Mouse (Mus musculus) kidney, embryonic 16.5 days (tissue): ENCODE data around the gene Slc35d3. TPM values are rescaled to one million over a fixed set of nuclear protein-coding genes. Genes with fewer than 3 reads are reported as not detected.

Experiments
- ATAC-seq: fragments of 200-750 bp; cut with Nextera tagmentation; 2 replicates; pipeline ENCODE4 v1.8.0; 2017; ENCODE audit warnings: moderate TSS enrichment; ENCODE audit not compliant: low FRiP score, low TSS enrichment
- H3K27ac ChIP-seq: fragments of 300-500 bp; sonication (generic); 2 replicates; pipeline ENCODE4 v1.5.1; 2014; ENCODE audit warnings: low read length
- H3K27me3 ChIP-seq: fragments of 300-500 bp; sonication (generic); 2 replicates; pipeline ENCODE4 v1.6.1; 2014; ENCODE audit warnings: low read length, control low read depth, mixed read lengths; ENCODE audit not compliant: insufficient read depth
- H3K36me3 ChIP-seq: fragments of 300-500 bp; sonication (generic); 2 replicates; pipeline ENCODE4 v1.6.1; 2014; ENCODE audit warnings: low read length, control low read depth, mixed read lengths; ENCODE audit not compliant: insufficient read depth
- H3K4me1 ChIP-seq: fragments of 300-500 bp; sonication (generic); 2 replicates; pipeline ENCODE4 v1.6.1; 2014; ENCODE audit warnings: low read length, control low read depth, mixed read lengths; ENCODE audit not compliant: insufficient read depth
- H3K4me2 ChIP-seq: fragments of 300-500 bp; sonication (generic); replicated peaks from 2 replicates; pipeline ENCODE4 v1.6.1; 2014; ENCODE audit warnings: low read depth, low read length
- H3K4me3 ChIP-seq: fragments of 300-500 bp; sonication (generic); 2 replicates; pipeline ENCODE4 v1.5.1; 2014; ENCODE audit warnings: mild to moderate bottlenecking, low read length
- H3K9ac ChIP-seq: fragments of 300-500 bp; sonication (generic); replicated peaks from 2 replicates; pipeline ENCODE4 v1.6.1; 2014; ENCODE audit warnings: low read length
- H3K9me3 ChIP-seq: fragments of 300-500 bp; sonication (generic); 2 replicates; pipeline ENCODE4 v1.6.1; 2016; ENCODE audit warnings: low read length, control low read depth
- WGBS: fragments of 180-500 bp; shearing (Covaris S2); extraction: QIAGEN DNeasy Blood & Tissue Kit; methylation state at CpG from one replicate; pipeline ENCODE4 v1.1.7; 2014; 5-methylcytosine and 5-hydroxymethylcytosine counted together
- polyA plus RNA-seq: library from polyadenylated mRNA; unstranded; fragments of >200 nt; fragmentation: Nextera tagmentation; extraction: Ambion mirVana; gene quantifications from 2 replicates; pipeline ENCODE4 v1.2.1, GENCODE M21; 2015

The Slc35d3 gene
- polyA plus RNA-seq, 1 experiment from 2014 or later, result 0.49 TPM

GRCm38 (mm10) chr10:19848928-19849770 is 2.1 kb downstream of the Slc35d3 start:
- Histone ChIP-seq H3K27ac (no peak overlapping the region), H3K36me3 (no peaks in the 10 kb centered on the region), H3K4me1 (peaks cover 25% of the 10 kb centered on the region), H3K4me3 (peak overlapping the region; percentile 59), H3K4me2 (peak overlapping the region; percentile 99), H3K27me3 (peaks cover 59% of the 10 kb centered on the region), H3K9me3 (no peaks in the 10 kb centered on the region), H3K9ac (no peak overlapping the region)
- peak; percentile 24; the same call in 1 of the 2 replicates for ATAC-seq
- WGBS, result 7% methylated on average over 44 of the region's 44 CpGs

DNA sequence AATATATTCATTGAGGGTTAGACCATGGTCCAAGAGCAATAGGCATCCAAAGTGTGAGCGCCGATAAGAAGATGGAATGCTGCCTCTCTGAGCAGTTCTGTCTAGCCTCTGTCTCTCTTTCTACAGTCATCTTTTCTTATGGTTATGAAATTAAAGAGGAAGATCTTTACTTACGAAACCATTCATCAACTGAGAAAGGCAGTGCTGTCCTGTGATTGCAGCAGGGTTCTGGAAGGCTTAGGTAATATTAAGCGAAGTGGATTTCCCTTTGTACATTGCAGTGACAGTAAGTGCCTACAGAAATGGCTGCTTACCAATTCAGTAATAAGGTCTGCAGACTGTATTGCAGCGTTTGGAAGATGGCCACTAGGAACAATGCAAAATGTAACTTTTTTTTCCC is 11.4 kb downstream of the Slc35d3 start:
- 93% methylated on average over 5 of the region's 5 CpGs for WGBS
- Histone ChIP-seq H3K27ac (no peak overlapping the region), H3K27me3 (no peaks in the 10 kb centered on the region), H3K4me2 (no peak overlapping the region), H3K9me3 (peaks cover 4% of the 10 kb centered on the region; the same call in 1 of the 2 replicates), H3K9ac (no peak overlapping the region), H3K36me3 (no peaks in the 10 kb centered on the region), H3K4me3 (no peak overlapping the region), H3K4me1 (no peaks in the 10 kb centered on the region)
- no peak for ATAC-seq

DNA sequence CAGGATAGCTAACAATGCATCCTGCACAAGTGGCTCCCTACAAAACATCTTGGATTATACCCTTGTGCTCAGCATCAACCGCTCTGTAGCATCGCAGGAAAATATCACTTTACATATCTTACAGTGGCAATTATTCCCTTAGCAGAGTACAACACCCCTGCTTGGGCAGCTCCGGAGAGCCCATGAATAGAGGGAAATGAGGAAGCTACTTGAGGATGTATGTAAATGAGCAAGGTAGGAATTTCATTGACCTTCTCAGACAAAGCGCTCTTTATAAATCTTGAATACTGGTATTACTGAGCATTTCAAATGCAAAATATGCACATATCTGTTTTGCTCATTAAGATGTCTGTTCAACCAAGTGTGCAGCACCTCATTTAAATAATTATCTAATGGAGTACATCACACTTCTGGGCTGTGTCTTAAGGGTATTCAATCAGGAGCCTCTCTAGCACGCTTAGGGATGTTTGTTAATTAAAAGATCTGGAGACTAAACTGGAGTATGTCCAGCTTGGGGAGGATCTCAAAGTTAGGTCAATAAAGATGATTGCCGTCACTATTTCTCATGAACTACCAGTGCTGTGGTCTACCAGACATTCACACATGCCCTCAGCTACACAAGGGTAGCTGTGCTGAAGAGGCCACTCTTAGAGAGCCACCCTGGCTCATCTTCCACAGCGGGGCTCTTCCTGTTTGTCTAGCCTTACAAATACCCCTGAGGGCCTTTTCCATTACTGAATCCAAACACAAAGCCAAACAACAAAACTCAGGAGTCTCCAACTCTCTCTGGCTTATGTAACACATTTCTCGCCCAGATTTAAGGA is 15.2 kb downstream of the Slc35d3 start:
- Histone ChIP-seq H3K4me1 (no peaks in the 10 kb centered on the region), H3K36me3 (no peaks in the 10 kb centered on the region), H3K4me2 (no peak overlapping the region), H3K9ac (no peak overlapping the region), H3K27me3 (no peaks in the 10 kb centered on the region), H3K27ac (no peak overlapping the region), H3K4me3 (no peak overlapping the region), H3K9me3 (no peaks in the 10 kb centered on the region)
- no peak for ATAC-seq
- 84% methylated on average over 8 of the region's 8 CpGs for WGBS

- Histone ChIP-seq H3K27me3 (no peaks in the 10 kb centered on the region), H3K4me3 (no peak overlapping the region), H3K27ac (no peak overlapping the region), H3K4me2 (no peak overlapping the region), H3K9ac (no peak overlapping the region), H3K4me1 (no peaks in the 10 kb centered on the region), H3K9me3 (no peaks in the 10 kb centered on the region), H3K36me3 (no peaks in the 10 kb centered on the region)
- ATAC-seq, result no peak
- 95% methylated on average over 6 of the region's 6 CpGs for WGBS
These were observed 17.0 kb downstream of the Slc35d3 start for GRCm38 (mm10) chr10:19834222-19834621.

DNA sequence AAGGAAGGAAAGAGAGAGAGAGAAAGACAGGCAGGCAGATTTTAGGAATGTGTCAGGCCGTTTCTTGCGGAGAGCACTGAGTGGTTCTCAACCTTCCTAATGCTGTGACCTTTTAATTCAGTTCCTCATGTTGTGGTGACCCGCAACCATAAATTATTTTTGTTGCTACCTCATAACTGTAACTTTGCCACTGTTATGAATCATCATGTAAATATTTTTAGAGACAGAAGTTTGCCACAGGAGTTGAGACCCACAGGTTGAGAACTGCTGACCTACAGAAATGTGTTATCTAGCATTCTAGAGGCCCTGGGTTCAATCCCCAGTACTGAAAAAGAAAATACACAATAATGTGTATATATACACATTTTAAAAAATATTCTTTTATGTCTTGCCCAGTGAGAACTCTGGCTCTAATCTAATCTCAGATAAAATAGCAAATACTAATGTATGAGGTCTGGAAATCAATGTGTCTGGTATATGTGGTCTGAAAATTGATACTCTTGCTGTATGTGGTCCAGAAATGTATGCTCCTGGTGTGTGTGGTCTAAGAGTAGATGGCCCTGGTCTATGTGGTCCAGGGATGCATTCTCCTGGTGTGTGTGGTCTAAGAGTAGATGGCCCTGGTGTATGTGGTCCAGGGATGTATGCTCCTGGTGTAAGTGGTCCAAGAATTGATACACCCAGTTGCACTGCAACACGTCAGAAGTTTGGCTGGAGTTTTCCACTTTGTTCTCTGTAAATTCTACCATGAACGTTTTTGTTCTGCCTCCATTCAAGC is 20.0 kb downstream of the Slc35d3 start:
- no peak for ATAC-seq
- Histone ChIP-seq H3K4me2 (no peak overlapping the region), H3K36me3 (no peaks in the 10 kb centered on the region), H3K4me3 (no peak overlapping the region), H3K9ac (no peak overlapping the region), H3K27ac (no peak overlapping the region), H3K9me3 (no peaks in the 10 kb centered on the region), H3K27me3 (no peaks in the 10 kb centered on the region), H3K4me1 (no peaks in the 10 kb centered on the region)
- WGBS, result 80% methylated on average over 5 of the region's 5 CpGs

- no peaks in the 10 kb centered on the region for H3K9me3 ChIP-seq
- H3K36me3 ChIP-seq, result no peaks in the 10 kb centered on the region
- H3K27me3 ChIP-seq, result no peaks in the 10 kb centered on the region
- WGBS, result 59% methylated on average over 3 of the region's 3 CpGs
- no peak overlapping the region for H3K27ac ChIP-seq
- H3K9ac ChIP-seq, result no peak overlapping the region
- no peak overlapping the region for H3K4me2 ChIP-seq
- H3K4me3 ChIP-seq, result no peak overlapping the region
- no peaks in the 10 kb centered on the region for H3K4me1 ChIP-seq
- ATAC-seq, result no peak
These were observed 30.3 kb downstream of the Slc35d3 start for GRCm38 (mm10) chr10:19820986-19821385.

DNA sequence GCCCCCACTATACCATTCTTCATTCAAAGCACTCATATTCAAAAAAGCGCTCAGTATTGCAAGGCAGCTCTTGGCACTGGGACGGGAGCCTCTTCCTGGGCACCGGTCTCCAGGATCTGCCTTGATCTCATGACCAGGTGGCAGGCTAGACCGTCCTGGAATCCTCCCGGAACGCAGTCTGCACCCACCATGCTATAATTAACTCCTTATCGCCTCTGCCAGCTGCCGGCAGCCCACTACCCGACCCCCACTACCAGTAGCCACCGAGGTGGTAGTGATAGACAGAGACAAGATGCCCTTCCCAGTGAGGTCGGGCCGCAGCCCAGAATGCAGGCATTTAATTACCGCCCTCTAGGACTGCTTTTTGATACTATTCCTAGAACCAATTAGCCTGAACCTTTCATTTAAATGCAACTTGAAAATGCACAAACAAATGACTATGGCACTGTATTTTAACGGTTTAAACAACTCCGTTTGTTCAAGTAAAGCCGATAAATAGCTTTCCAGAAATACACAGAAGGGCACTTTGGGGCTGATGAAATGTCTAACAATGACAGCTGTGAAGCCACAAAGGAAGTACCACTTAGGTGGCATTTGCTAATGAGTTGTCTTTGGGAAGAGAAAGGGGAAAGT is 32.4 kb downstream of the Slc35d3 start:
- no peak overlapping the region for H3K4me3 ChIP-seq
- no peak overlapping the region for H3K27ac ChIP-seq
- H3K36me3 ChIP-seq, result no peaks in the 10 kb centered on the region
- WGBS, result 58% methylated on average over 16 of the region's 16 CpGs
- no peaks in the 10 kb centered on the region for H3K4me1 ChIP-seq
- H3K9me3 ChIP-seq, result no peaks in the 10 kb centered on the region
- no peaks in the 10 kb centered on the region for H3K27me3 ChIP-seq
- no peak for ATAC-seq
- no peak overlapping the region for H3K4me2 ChIP-seq
- no peak overlapping the region for H3K9ac ChIP-seq

DNA sequence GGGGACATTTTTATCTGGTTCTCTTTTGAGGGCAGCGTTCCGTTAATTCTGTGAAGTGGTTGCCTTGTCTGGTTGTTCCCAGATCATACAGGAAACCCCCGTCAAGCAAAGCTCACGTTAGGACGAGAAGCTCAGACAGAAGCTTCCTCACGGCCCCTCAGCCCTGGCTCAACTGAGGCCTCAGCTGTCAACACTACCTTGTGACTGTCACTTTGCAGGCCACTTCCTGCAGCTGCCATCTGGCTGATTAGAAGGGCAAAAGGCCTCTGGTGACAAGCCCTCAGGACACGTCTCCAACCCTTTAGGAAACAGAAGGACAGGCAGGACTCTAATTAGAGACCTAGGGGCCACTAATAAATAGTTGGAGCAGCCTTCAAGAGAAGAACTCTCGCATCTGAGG is 35.9 kb downstream of the Slc35d3 start:
- H3K4me2 ChIP-seq, result no peak overlapping the region
- no peak for ATAC-seq
- 26% methylated on average over 8 of the region's 8 CpGs for WGBS

GRCm38 (mm10) chr10:19811436-19812172 is 39.7 kb downstream of the Slc35d3 start:
- H3K27ac ChIP-seq, result no peak overlapping the region
- no peak for ATAC-seq
- no peaks in the 10 kb centered on the region for H3K27me3 ChIP-seq
- H3K4me1 ChIP-seq, result no peaks in the 10 kb centered on the region
- H3K9me3 ChIP-seq, result no peaks in the 10 kb centered on the region
- 63% methylated on average over 9 of the region's 9 CpGs for WGBS
- no peaks in the 10 kb centered on the region for H3K36me3 ChIP-seq
- no peak overlapping the region for H3K4me2 ChIP-seq
- H3K4me3 ChIP-seq, result no peak overlapping the region
- H3K9ac ChIP-seq, result no peak overlapping the region

More for the DNA sequence above, 35.9 kb downstream of the Slc35d3 start:
- H3K9ac ChIP-seq, result no peak overlapping the region
- H3K4me1 ChIP-seq, result no peaks in the 10 kb centered on the region
- H3K9me3 ChIP-seq, result no peaks in the 10 kb centered on the region
- H3K27ac ChIP-seq, result no peak overlapping the region
- no peaks in the 10 kb centered on the region for H3K36me3 ChIP-seq
- H3K27me3 ChIP-seq, result no peaks in the 10 kb centered on the region
- H3K4me3 ChIP-seq, result no peak overlapping the region
